Mouse (Mus musculus) lung, postnatal 0 days (tissue): Measurements from ENCODE around the gene Stard3.

Source experiments
- CTCF ChIP-seq: IDR thresholded peaks from 2 replicates; pipeline ENCODE4 v1.5.1; 2016; ENCODE audit warnings: antibody characterized with exemption, mild to moderate bottlenecking
- EP300 ChIP-seq: IDR thresholded peaks from 2 replicates; pipeline ENCODE4 v1.6.1; 2016; ENCODE audit warnings: antibody characterized with exemption, mild to moderate bottlenecking, control low read depth

DNA sequence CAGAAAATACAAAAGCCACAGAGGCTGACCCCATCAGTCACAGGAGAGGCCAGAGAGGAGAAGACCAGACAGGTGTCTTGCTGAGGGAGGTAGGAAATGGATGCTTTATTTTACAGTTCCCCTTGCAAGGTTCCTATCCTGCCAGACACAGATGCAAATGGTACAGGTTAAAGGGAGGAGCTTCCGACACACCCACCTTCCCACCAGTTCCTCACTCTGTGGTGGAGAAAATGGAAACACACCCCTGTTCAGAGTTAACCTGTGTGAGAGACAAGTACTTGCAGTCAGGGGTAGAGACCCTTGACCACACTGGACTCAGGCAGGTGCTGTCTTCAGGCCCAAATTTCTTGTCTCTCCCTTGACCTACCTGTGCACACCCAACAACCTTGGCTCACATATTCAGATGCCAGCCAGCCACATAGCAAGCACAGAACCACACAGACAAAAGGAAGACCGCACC is 27.4 kb upstream of the Stard3 start:
- no peak for TF ChIP-seq EP300
- no peak for TF ChIP-seq CTCF
